Mouse (Mus musculus) 416B (cell line): Measurements from ENCODE around the gene Dcaf1.
A peak's percentile ranks its signal among the peaks of the same experiment; 100 is the strongest.

Source experiments
- DNase-seq: peaks from one replicate; pipeline ENCODE4 v3.0.0; 2011; ENCODE audit warnings: low read depth

Gene Dcaf1

DNA sequence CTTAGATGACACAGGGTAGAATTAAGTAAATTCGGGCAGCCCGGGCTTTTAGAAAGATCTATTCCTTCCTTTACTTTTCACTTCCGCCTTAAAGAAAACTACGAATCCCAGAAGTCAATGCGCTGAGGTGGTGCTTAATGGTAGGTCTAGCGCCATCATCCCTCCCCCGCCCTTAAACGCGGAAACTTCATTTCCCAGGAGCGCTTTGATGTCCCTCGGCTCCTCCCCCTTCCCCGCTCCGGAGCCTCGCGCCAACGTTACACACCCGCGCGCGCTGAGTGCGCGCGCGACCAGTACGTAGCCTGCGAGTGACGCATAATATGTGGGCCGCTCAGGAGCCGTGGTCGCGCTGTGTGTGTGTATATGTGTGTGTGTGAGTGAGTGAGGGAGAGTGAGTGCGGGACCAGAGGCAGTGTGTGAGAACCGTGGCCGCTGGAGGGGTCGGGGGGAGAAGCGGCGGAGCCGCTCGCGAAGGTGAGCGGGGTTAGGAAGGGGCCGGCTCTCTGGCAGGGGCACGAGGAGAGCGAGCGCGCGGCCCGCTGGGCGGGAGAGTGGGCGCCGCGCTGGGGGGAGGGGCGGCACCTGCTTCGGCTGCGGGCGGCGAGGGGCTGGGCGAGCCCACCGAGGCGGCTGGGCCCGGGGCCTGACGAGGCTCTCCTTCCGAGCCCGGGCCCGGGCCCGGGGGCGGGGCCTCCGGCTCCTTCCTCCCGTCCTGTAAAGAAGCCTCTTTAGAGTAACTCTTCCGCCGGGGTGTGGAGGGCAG lies at the start of gene Dcaf1:
TSS of gene Dcaf1 (plus strand) at position 257 of the 763 bp plus-strand sequence.
- DNase-seq, result peak; percentile 100

GRCm38 (mm10) chr9:106776116-106776515 lies 45.6 kb upstream of the Dcaf1 start:
- DNase-seq, result no peak

GRCm38 (mm10) chr9:106777423-106777822 lies 44.3 kb upstream of the Dcaf1 start:
- no peak for DNase-seq

DNA sequence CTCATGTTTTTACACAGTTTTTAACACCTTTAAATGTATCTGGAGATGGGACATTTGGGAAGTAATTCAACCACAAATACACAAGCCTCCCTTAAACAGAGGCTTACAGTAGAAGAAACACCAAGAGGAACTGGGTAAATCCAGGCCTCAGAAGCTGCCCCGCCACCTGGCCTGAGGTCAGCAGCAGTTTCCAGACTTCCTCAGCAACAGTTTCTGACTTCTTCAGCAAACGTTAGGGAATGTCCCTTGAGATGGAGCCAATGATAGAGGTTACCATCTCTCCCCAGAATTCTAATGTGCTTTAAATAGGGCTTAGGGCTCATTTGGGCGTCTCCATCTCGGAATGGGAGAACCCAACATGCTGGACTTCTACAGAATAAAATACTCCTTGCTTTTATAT lies 43.4 kb upstream of the Dcaf1 start:
- DNase-seq, result no peak

- DNase-seq, result no peak
Measured at GRCm38 (mm10) chr9:106780086-106780485, 41.6 kb upstream of the Dcaf1 start.

GRCm38 (mm10) chr9:106783554-106783953 lies 38.1 kb upstream of the Dcaf1 start:
- no peak for DNase-seq

DNA sequence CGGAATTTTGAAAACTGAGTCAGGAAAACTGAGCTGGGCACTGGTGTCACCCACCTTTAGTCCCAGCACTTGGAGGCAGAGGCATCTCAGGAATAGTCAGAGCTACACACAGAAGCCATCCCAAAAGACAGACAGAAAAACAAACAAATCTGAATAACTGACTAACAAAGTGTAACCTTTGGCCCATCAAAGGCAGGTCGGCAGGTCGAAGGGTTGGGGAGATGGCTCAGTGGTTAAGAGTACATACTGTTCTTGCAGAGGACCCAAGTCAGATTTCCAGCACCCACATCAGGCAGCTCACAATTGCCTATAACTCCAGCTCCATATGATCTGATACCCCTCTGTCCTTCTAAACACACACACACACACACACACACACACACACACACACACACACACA lies 36.5 kb upstream of the Dcaf1 start:
- no peak for DNase-seq

GRCm38 (mm10) chr9:106787979-106788811 lies 33.5 kb upstream of the Dcaf1 start:
- DNase-seq, result peak; percentile 88

DNA sequence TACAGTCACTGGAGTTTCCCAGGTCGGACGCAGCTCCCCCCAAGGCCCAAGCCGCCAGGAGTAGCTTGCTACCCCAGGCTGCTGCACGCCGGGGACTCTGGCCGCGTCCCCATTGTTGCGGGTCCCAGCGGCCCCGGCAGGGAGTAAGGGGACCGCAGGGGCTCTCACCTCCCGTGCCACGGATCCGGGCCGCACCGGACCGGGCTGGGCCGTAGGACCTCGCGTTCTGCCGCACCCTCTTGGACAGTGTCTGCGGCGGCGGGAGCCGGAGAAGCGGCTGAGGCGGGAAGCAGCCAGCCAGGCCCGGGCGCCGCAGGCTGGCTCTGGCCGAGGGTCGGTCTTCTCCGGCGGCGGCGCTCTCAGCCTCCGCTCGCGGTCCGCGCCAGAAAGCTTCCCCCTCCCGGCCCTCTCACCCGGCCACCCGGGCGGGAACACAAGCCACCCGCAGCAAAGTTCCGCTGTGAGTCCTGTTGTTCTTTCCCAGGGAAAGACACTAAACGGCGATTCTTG lies 32.8 kb upstream of the Dcaf1 start, which contains the start of gene Rad54l2:
TSS of gene Rad54l2 (minus strand) at position 383 of the 510 bp plus-strand sequence.
- DNase-seq, result peak; percentile 83

GRCm38 (mm10) chr9:106789363-106789762 lies 32.3 kb upstream of the Dcaf1 start:
- no peak for DNase-seq

GRCm38 (mm10) chr9:106790831-106791230 lies 30.8 kb upstream of the Dcaf1 start:
- no peak for DNase-seq

GRCm38 (mm10) chr9:106806503-106806902 lies 15.2 kb upstream of the Dcaf1 start:
- no peak for DNase-seq

DNA sequence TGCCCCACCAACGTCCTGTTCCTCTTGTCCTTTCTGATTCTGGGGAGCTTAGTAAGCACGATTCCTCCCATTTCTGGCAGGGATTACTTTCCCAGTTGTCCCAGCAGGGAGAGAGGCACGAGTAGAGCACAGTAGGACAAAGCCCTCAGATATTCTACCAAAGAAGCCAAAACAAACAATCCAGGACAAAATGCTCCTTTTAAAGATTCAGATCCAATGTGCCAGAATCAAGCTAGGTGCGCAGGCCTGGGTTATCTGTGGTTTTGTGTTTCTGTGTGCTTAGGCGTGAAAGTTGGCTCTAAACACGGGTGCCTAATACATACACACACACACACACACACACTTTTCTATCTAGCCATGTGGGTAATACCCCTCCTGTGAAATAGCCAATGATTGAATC lies 3.5 kb upstream of the Dcaf1 start:
- no peak for DNase-seq

GRCm38 (mm10) chr9:106819201-106819600 lies 2.5 kb upstream of the Dcaf1 start:
- DNase-seq, result peak; percentile 46

DNA sequence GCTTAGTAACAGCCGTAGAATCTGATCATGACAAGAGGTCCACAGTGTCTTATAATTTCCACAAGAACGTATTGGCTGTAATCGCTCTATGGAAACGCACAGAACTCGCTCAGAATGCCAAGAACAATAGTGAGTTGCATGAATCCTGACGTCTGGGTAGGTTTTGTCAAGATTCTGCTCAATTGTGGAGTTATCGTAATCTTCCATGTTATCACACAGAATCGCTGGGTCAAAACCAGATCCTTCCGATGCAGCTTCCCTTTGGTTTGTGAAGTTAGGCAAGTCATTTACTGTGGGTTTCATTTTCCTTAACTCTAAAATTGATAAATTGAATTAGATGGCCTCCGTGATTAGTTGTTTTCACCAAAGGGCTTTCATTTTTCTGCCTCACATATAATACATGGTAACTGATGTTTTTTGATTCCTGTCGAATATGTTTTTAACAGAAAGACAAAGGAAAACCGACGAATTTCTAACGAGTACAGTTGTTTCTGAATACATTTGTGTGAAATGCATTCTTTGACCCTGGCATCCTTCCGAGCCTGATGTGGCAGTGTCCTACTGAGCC lies 540 bp upstream of the Dcaf1 start:
- peak; percentile 83 for DNase-seq

DNA sequence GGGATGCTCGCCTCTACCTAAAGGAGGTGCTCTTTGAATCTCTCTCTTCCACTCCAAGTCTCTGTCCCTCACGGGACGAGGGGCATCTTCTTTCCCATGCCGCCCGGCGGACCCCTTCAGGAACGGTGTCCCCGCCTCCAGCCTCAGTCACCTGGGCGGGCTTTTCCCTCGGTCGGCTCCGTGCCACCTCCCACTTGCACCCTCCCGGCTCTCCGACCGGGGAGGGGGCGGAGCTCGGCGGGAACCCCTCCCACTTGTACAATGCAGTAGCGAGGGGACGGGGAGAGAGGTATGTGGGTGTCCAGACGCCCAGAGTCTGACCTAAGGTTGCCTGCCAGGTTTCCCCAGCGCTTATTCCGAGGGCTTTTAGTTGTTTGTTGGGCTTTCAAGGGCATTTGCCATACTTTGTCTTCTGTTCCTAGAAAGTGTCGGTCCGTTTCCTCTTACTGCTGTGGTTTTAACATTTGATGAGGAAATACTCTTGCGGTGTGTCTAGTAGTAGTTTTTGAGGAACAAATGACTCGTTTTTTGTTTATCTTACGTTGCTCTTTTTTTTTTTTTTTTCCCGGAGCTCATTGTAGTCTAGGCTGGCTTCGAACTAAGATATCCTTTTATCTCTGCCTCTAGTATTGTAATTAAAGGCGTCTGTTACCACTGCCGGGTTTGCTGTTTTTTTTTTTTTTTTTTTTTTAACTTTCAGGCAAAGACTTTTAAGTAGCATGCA lies 869 bp downstream of the Dcaf1 start:
- peak; percentile 96 for DNase-seq

DNA sequence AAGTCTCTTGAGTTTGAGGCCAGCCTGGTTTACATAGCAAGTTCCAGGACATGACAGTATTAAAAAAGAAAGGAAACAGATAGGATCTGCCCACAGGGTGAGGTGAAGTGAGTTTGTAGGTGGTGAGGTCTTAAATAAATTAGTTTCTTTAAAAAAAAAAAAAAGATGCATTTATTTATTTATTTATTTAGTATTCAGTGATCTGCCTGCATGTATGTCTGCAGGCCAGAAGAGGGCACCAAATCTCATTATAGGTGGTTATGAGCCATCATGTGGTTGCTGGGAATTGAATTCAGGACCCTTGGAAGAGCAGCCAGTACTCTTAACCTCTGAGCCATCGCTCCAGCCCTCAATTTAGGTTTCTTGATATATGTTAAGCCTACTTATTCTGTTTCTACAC lies 18.9 kb downstream of the Dcaf1 start:
- DNase-seq, result peak; percentile 44

- no peak for DNase-seq
Measured at GRCm38 (mm10) chr9:106842800-106843199, 21.1 kb downstream of the Dcaf1 start.

GRCm38 (mm10) chr9:106856664-106857063 lies 35.0 kb downstream of the Dcaf1 start:
- no peak for DNase-seq

DNA sequence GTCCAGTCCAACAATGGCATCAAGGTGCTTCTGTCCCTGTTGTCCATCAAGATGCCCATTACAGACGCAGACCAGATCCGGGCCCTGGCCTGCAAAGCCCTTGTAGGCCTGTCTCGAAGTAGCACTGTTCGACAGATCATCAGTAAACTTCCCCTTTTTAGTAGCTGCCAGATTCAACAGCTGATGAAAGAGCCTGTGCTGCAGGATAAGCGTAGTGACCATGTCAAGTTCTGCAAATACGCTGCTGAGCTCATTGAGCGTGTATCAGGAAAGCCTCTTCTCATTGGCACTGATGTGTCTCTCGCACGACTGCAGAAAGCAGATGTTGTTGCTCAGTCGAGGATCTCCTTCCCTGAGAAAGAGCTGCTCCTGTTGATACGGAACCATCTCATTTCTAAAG lies 36.4 kb downstream of the Dcaf1 start:
- DNase-seq, result peak; percentile 46

DNA sequence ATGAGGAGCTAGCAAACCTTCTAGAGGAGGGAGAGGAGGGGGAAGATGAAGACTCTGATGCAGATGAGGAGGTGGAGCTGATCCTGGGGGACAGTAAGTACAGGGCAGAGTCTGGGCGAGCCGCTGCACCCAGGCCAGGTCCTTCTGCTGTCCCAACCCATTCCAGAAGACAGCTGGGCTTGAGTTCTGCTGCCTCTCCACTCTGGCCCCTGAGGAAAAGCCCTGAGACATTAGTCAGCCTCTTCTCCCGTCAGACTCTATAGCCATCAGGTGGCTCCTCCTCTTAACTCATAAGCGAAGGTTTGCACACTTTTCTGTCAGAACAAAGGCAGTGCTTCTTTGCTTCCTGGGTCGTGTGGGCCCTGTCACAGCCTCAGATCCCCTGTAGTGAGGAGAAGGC lies 52.5 kb downstream of the Dcaf1 start:
- DNase-seq, result no peak

- DNase-seq, result no peak
Measured at GRCm38 (mm10) chr9:106876666-106877065, 55.0 kb downstream of the Dcaf1 start.
